Mouse (Mus musculus): ENCODE data around the gene Vsig2.
A peak's percentile ranks its signal among the peaks of the same experiment; 100 is the strongest.

The Vsig2 gene

GRCm38 (mm10) chr9:37526443-37527395 is 12.3 kb upstream of the Vsig2 start:
- DNase-seq (ENCODE audit: low read depth, low spot score), result no peak
- Histone ChIP-seq H3K27me3 (ENCODE audit: control insufficient read depth, insufficient read depth, low read length, poor library complexity, severe bottlenecking) (peaks cover 3% of the 10 kb centered on the region), H3K36me3 (ENCODE audit: control insufficient read depth, insufficient read depth, low read length, poor library complexity, severe bottlenecking) (peaks cover 4% of the 10 kb centered on the region; the same call in 1 of the 2 replicates)

- no peak for DNase-seq (ENCODE audit: low read depth, low spot score)
- H3K36me3 ChIP-seq (ENCODE audit: control insufficient read depth, insufficient read depth, low read length, poor library complexity, severe bottlenecking), result peaks cover 4% of the 10 kb centered on the region; the same call in 1 of the 2 replicates
- peaks cover 3% of the 10 kb centered on the region for H3K27me3 ChIP-seq (ENCODE audit: control insufficient read depth, insufficient read depth, low read length, poor library complexity, severe bottlenecking)
Observed at GRCm38 (mm10) chr9:37527396-37528224, 11.4 kb upstream of the Vsig2 start, which contains the start of gene Esam. Gene Esam, plus strand, starts transcription at chr9:37528078.

- H3K27me3 ChIP-seq (ENCODE audit: control insufficient read depth, insufficient read depth, low read length, poor library complexity, severe bottlenecking), result peaks cover 3% of the 10 kb centered on the region
- H3K36me3 ChIP-seq (ENCODE audit: control insufficient read depth, insufficient read depth, low read length, poor library complexity, severe bottlenecking), result peaks cover under 1% of the 10 kb centered on the region; the same call in 1 of the 2 replicates
- no peak for DNase-seq (ENCODE audit: low read depth, low spot score)
Observed at GRCm38 (mm10) chr9:37528225-37528970, 10.7 kb upstream of the Vsig2 start.

- peak; percentile 65 for DNase-seq (ENCODE audit: low read depth, low spot score)
Observed at GRCm38 (mm10) chr9:37530031-37530887, 8.8 kb upstream of the Vsig2 start.

GRCm38 (mm10) chr9:37530888-37531705 is 8.0 kb upstream of the Vsig2 start:
- no peaks in the 10 kb centered on the region for H3K36me3 ChIP-seq (ENCODE audit: control insufficient read depth, insufficient read depth, low read length, poor library complexity, severe bottlenecking)
- no peak for DNase-seq (ENCODE audit: low read depth, low spot score)
- H3K27me3 ChIP-seq (ENCODE audit: control insufficient read depth, insufficient read depth, low read length, poor library complexity, severe bottlenecking), result peaks cover 3% of the 10 kb centered on the region

More at GRCm38 (mm10) chr9:37530031-37530887, 8.8 kb upstream of the Vsig2 start:
- Histone ChIP-seq H3K36me3 (ENCODE audit: control insufficient read depth, insufficient read depth, low read length, poor library complexity, severe bottlenecking) (no peaks in the 10 kb centered on the region), H3K27me3 (ENCODE audit: control insufficient read depth, insufficient read depth, low read length, poor library complexity, severe bottlenecking) (peaks cover 3% of the 10 kb centered on the region)

- Histone ChIP-seq H3K36me3 (ENCODE audit: control insufficient read depth, insufficient read depth, low read length, poor library complexity, severe bottlenecking) (no peaks in the 10 kb centered on the region), H3K27me3 (ENCODE audit: control insufficient read depth, insufficient read depth, low read length, poor library complexity, severe bottlenecking) (no peaks in the 10 kb centered on the region)
- no peak for DNase-seq (ENCODE audit: low read depth, low spot score)
Observed at GRCm38 (mm10) chr9:37536851-37537250, 2.2 kb upstream of the Vsig2 start.

GRCm38 (mm10) chr9:37537658-37538250 is 1.3 kb upstream of the Vsig2 start:
- H3K27me3 ChIP-seq (ENCODE audit: control insufficient read depth, insufficient read depth, low read length, poor library complexity, severe bottlenecking), result no peaks in the 10 kb centered on the region
- H3K36me3 ChIP-seq (ENCODE audit: control insufficient read depth, insufficient read depth, low read length, poor library complexity, severe bottlenecking), result no peaks in the 10 kb centered on the region
- no peak for DNase-seq (ENCODE audit: low read depth, low spot score)

- Histone ChIP-seq H3K36me3 (ENCODE audit: control insufficient read depth, insufficient read depth, low read length, poor library complexity, severe bottlenecking) (no peaks in the 10 kb centered on the region), H3K27me3 (ENCODE audit: control insufficient read depth, insufficient read depth, low read length, poor library complexity, severe bottlenecking) (no peaks in the 10 kb centered on the region)
- DNase-seq (ENCODE audit: low read depth, low spot score), result no peak
Observed at GRCm38 (mm10) chr9:37540226-37540625, 1.2 kb downstream of the Vsig2 start.

GRCm38 (mm10) chr9:37540701-37541575 is 1.9 kb downstream of the Vsig2 start:
- Histone ChIP-seq H3K27me3 (ENCODE audit: control insufficient read depth, insufficient read depth, low read length, poor library complexity, severe bottlenecking) (no peaks in the 10 kb centered on the region), H3K36me3 (ENCODE audit: control insufficient read depth, insufficient read depth, low read length, poor library complexity, severe bottlenecking) (no peaks in the 10 kb centered on the region)
- DNase-seq (ENCODE audit: low read depth, low spot score), result no peak

- H3K27me3 ChIP-seq (ENCODE audit: control insufficient read depth, insufficient read depth, low read length, poor library complexity, severe bottlenecking), result no peaks in the 10 kb centered on the region
- DNase-seq (ENCODE audit: low read depth, low spot score), result no peak
- H3K36me3 ChIP-seq (ENCODE audit: control insufficient read depth, insufficient read depth, low read length, poor library complexity, severe bottlenecking), result no peaks in the 10 kb centered on the region
Observed at GRCm38 (mm10) chr9:37541851-37542642, 3.0 kb downstream of the Vsig2 start.

GRCm38 (mm10) chr9:37543869-37544440 is 4.9 kb downstream of the Vsig2 start:
- H3K36me3 ChIP-seq (ENCODE audit: control insufficient read depth, insufficient read depth, low read length, poor library complexity, severe bottlenecking), result no peaks in the 10 kb centered on the region
- DNase-seq (ENCODE audit: low read depth, low spot score), result no peak
- no peaks in the 10 kb centered on the region for H3K27me3 ChIP-seq (ENCODE audit: control insufficient read depth, insufficient read depth, low read length, poor library complexity, severe bottlenecking)
